Comparison of ENCODE assay signal across 22 mouse cellular contexts in the genomic region with DNA sequence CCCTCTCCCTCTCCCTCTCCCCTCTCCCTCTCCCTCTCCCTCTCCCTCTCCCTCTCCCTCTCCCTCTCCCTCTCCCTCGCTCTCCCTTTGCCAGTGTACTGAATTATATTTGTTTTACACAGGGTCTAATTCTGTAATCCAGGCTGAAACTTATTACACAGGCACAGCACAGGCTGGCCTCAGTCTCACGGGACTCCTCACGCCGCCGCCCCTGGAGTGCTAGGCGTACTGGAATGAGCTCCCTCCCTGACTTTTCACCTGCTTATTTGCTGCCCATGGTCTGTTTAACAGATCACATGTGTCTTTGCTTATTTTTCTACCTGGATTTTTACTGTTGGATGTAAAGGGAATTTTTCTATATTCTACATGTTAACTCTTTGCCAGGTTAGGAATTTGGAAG. TPM values are rescaled to one million over a fixed set of nuclear protein-coding genes. Genes with fewer than 3 reads are reported as not detected.
DNase-seq lines count a peak whose midpoint lies in the region; ATAC-seq lines count a peak whose summit lies in the region.
"Had no signal": no experiment of that assay in that cellular context is flagged by ENCODE, and none has a peak within 500 bp of the region (broad histone marks: within the 10 kb centered on the region; RNA-seq: fewer than 3 reads in every experiment).

No protein-coding gene starts in this region.

- 37% methylated on average over 5 of the region's 6 CpGs for WGBS in heart, embryonic 10.5 days
- WGBS in limb, embryonic 13.5 days: 20% methylated on average over 5 of the region's 6 CpGs

- H3K4me2 ChIP-seq in limb, embryonic 13.5 days (replicated peaks): no peak overlapping the region
- H3K4me2 ChIP-seq: forebrain, embryonic 15.5 days; hindbrain, embryonic 12.5 days had no signal

- no peak overlapping the region for H3K4me3 ChIP-seq in heart, embryonic 10.5 days
- H3K4me3 ChIP-seq in brown adipose tissue, adult 24 weeks (ENCODE audit: insufficient read depth, low read depth, low read length): no peak overlapping the region
- H3K4me3 ChIP-seq in limb, embryonic 13.5 days: no peak overlapping the region
- H3K4me3 ChIP-seq: forebrain, embryonic 15.5 days; hindbrain, embryonic 12.5 days had no signal

- no peak overlapping the region for H3K27ac ChIP-seq in heart, embryonic 10.5 days
- H3K27ac ChIP-seq in brown adipose tissue, adult 24 weeks (replicated peaks; ENCODE audit: low read depth, low read length): 0 out of 2 replicates have a peak overlapping the region, but pooled peaks have one; percentile 26
- H3K27ac ChIP-seq in limb, embryonic 13.5 days: no peak overlapping the region
- H3K27ac ChIP-seq: forebrain, embryonic 15.5 days; hindbrain, embryonic 12.5 days; hindbrain, postnatal 0 days had no signal

- H3K36me3 ChIP-seq in heart, embryonic 10.5 days: no peaks in the 10 kb centered on the region
- H3K36me3 ChIP-seq in limb, embryonic 13.5 days: no peaks in the 10 kb centered on the region
- H3K36me3 ChIP-seq: forebrain, embryonic 15.5 days; hindbrain, embryonic 12.5 days had no signal

- H3K4me1 ChIP-seq in heart, embryonic 10.5 days: no peaks in the 10 kb centered on the region
- peaks cover 2% of the 10 kb centered on the region for H3K4me1 ChIP-seq in brown adipose tissue, adult 24 weeks (ENCODE audit: control insufficient read depth, insufficient read depth, insufficient read length, low read length)
- no peaks in the 10 kb centered on the region for H3K4me1 ChIP-seq in limb, embryonic 13.5 days
- H3K4me1 ChIP-seq: forebrain, embryonic 15.5 days; hindbrain, embryonic 12.5 days had no signal

- H3K9ac ChIP-seq in limb, embryonic 13.5 days: no peak overlapping the region
- H3K9ac ChIP-seq: forebrain, embryonic 15.5 days; hindbrain, embryonic 12.5 days had no signal

- 0 out of 2 replicates have a peak, but pooled peaks cover 4% of the 10 kb centered on the region for H3K27me3 ChIP-seq in heart, embryonic 10.5 days (ENCODE audit: insufficient read depth, poor library complexity, severe bottlenecking)
- no peaks in the 10 kb centered on the region for H3K27me3 ChIP-seq in limb, embryonic 13.5 days
- H3K27me3 ChIP-seq: CH12.LX; forebrain, embryonic 15.5 days; hindbrain, embryonic 12.5 days had no signal

- DNase-seq in adrenal gland, postnatal 10 days: peak; percentile 40
- DNase-seq in adrenal gland, adult 18-20 months (ENCODE audit: low spot score in 2 of 2): no peak
- DNase-seq in heart, adult 11 months: peak; percentile 18
- DNase-seq in heart, embryonic 10.5 days (ENCODE audit: low spot score): no peak
- no peak for DNase-seq in ovary, postnatal 36 days (ENCODE audit: low spot score)
- DNase-seq: adrenal gland, postnatal 25 days; cerebellum, adult 11 months; cerebellum, adult 8-10 months; cerebellum, postnatal 14 days; gastrocnemius, postnatal 14 days; heart, postnatal 10 days; heart, postnatal 4 days; kidney, adult 11 months had no signal

- peak; percentile 48; the same call in 1 of the 2 replicates for ATAC-seq in limb, embryonic 13.5 days (ENCODE audit: low FRiP score, low read depth)
- ATAC-seq in CD4-positive, CD25-positive, alpha-beta regulatory T cell, adult 4 months: no peak
- ATAC-seq: activated CD4-positive, CD25-positive, alpha-beta regulatory T cell, adult 4 months; forebrain, embryonic 15.5 days; hindbrain, postnatal 0 days; Patski had no signal

- no peaks in the 10 kb centered on the region for H3K9me3 ChIP-seq in heart, embryonic 10.5 days
- H3K9me3 ChIP-seq in limb, embryonic 13.5 days: no peaks in the 10 kb centered on the region
- H3K9me3 ChIP-seq: forebrain, embryonic 15.5 days; hindbrain, embryonic 12.5 days had no signal

RNA-seq across cellular contexts. Expression of gene Ddx59, which starts 28.2 kb away (rescaled TPM):
- 10 to 100 TPM; 16.6 to 17.5 TPM for total RNA-seq in adrenal gland, postnatal 10 days (2021)
- 10 to 100 TPM; 10.3 to 12.4 TPM for total RNA-seq in adrenal gland, adult 18-20 months (2021)
- 14.6 TPM in 2 replicates for polyA plus RNA-seq in heart, embryonic 10.5 days (2016; fragmentation: Nextera tagmentation; extraction: Ambion mirVana)
- polyA plus RNA-seq in brown adipose tissue, adult 24 weeks (2012; ENCODE audit: insufficient read depth, insufficient read length, missing spikeins): 16.5 and 17.6 TPM in 2 replicates
- polyA plus RNA-seq in limb, embryonic 13.5 days (2015; fragmentation: Nextera tagmentation; extraction: Ambion mirVana): 20.1 and 20.2 TPM in 2 replicates
- 10 to 100 TPM in 1 of 2 experiments, 1 to 10 TPM in 1; 7.6 to 11.2 TPM for polyA plus RNA-seq in CD4-positive, CD25-positive, alpha-beta regulatory T cell, adult 4 months (2017; shearing (Covaris generic))

RNA-seq across cellular contexts. Expression of gene Camsap2, which starts 41.0 kb away (rescaled TPM):
- 10 to 100 TPM; 46.6 to 48.1 TPM for total RNA-seq in adrenal gland, postnatal 10 days (2021)
- 10 to 100 TPM; 42.3 to 42.6 TPM for total RNA-seq in adrenal gland, adult 18-20 months (2021)
- polyA plus RNA-seq in heart, embryonic 10.5 days (2016; fragmentation: Nextera tagmentation; extraction: Ambion mirVana): 7.1 and 10.9 TPM in 2 replicates
- polyA plus RNA-seq in brown adipose tissue, adult 24 weeks (2012; ENCODE audit: insufficient read depth, insufficient read length, missing spikeins): 23.2 and 27.0 TPM in 2 replicates
- 9.9 and 10.1 TPM in 2 replicates for polyA plus RNA-seq in limb, embryonic 13.5 days (2015; fragmentation: Nextera tagmentation; extraction: Ambion mirVana)
- 1 to 10 TPM; 3.9 to 6.2 TPM for polyA plus RNA-seq in CD4-positive, CD25-positive, alpha-beta regulatory T cell, adult 4 months (2017; shearing (Covaris generic))

Comparison
In these comparisons a context has a peak if more than half of its experiments do, and no peak if none do; other contexts are left out.
1. DNase-seq: peak in adrenal gland, postnatal 10 days (single experiment) and heart, adult 11 months (single experiment); none in adrenal gland, adult 18-20 months (0 of 2), heart, embryonic 10.5 days (single experiment) and ovary, postnatal 36 days (single experiment).